Mouse (Mus musculus) left cerebral cortex, postnatal 10 days (tissue): ENCODE results near the gene Sgf29. TPM values are rescaled to one million over a fixed set of nuclear protein-coding genes. Genes with fewer than 3 reads are reported as not detected.
"Not testable (repeated sequence)": the region's sequence is repeated elsewhere in the genome, so short reads cannot be mapped to it uniquely, and the experiment has no call there.

Experiments
- DNase-seq, 2 experiments: peaks; one replicate each; pipeline ENCODE4 v3.0.0; 2021 to 2022; ENCODE audit warnings: low spot score in 2 of 2, mixed read lengths in 1 of 2; ENCODE audit errors: extremely low spot score in 1 of 2
- intact Hi-C: fragments of 180-260 bp; cut with DNase I; formaldehyde crosslinking; loops from one replicate; pipeline ENCODE4 v1.15.1; 2025
- total RNA-seq, 2 experiments: library from RNA; stranded (reverse); gene quantifications; 2 replicates each; pipeline ENCODE4 v1.2.3; 2021

Gene Sgf29
- total RNA-seq, 2 experiments from 2014 or later: 32.8 to 42.3 TPM

DNA sequence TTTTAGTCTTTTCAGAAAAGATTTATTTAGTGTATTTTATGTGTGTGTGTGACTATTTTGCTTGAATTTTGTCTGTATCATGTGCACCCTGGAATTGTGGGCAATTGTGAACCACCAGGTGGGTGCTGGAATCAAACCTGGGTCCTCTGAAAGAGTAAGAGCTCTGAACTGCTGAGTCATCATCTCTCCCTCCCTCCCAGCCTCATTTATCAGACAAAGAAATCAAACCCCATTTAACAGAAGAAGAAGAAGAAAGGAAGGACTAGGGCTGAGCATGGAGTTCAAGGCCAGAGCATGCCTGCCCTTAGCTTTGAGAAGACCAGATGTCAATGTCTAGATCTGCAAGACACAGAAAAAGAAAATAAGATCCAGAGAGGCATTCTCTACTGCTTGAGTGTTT, 13.7 kb upstream of the Sgf29 start:
- intact Hi-C loops: no loop called here
- DNase-seq: no peak

DNA sequence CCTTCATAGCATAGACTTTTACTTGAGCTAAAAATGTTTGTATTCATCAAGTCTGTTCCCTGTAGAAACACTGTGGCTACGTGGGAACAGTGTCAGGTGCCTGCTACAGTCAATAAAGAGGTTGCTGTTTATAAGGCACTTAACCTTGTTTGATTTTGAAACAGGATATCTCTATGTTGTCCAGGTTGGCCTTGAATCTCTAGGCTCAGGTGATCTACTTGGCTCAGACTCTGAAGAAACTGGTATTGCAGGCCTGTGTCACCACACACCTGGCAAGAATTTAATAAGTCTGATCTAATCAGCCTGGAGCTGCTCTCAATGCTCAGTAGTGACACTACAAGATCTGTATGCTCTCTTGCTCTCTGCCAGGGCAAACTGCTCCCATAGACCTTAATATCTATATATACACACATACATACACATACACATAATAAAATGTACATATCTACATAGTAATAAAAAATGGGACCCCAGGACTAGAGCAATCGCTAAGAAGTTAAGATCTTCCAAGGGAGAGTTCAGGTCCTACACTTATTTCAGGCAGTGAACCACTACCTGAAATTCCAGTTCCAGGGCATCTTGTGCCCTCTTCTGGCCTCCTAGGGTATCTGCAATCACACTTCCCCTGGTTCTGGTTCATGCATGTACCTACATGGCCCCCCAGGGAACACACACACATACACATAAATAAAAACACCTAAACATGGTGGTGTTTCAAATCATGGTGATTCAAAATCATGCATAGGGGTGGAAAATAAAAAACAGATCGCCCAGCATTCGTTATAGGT, 12.2 kb upstream of the Sgf29 start:
- intact Hi-C loops: loop anchor here (2.0 kb wide), 1 partner anchor 50 kb away; no protein-coding TSS in a partner anchor

DNA sequence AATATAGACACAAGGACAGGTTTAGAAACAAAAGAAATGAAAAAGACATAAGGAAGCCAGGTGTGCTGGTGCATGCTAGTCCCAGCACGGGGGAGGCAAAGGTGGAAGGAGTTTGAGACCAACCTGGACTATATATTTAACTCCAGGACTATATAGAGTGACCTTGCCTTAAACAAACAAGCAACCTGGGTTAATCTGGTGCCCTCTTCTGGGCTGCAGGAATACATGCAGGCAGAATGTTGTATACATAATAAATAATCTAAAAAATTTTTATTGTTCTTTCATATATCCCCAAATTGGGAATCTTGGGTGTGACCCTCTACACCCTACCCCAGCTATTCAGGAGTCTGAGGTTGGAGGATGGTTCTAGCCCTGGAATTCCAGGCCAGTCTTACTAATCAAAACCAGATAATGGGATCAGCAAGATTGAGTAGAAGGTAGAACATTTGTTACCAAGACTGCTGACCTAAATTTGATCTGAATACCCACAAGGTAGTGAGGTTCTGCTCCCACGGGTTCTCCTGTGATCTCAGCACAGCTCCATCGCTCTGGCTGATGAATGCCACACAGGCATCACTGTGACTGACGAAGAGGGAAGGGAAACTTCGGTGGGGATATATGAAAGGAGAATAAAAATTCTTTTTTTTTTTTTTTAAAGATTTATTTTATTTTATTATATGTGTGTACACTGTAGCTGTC, 6.4 kb upstream of the Sgf29 start:
- intact Hi-C loops: no loop called here
- DNase-seq: no peak

More for the DNA sequence above, 12.2 kb upstream of the Sgf29 start:
- peak; percentile 18 to 36 for DNase-seq

DNA sequence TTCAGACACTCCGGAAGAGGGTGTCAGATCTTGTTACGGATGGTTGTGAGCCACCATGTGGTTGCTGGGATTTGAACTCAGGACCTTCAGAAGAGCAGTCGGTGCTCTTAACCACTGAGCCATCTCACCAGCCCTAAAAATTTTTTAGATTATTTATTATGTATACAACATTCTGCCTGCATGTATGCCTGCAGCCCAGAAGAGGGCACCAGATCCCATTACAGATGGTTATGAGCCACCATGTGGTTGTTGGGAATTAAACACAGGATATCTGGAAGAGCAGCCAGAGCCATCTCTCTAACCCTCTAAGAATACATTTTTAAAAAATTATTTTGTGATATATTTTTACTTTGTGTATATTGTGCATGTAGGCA, 5.9 kb upstream of the Sgf29 start:
- DNase-seq: peak in 1 of 2 experiments; percentile 43
- intact Hi-C loops: not testable (repeated sequence)

DNA sequence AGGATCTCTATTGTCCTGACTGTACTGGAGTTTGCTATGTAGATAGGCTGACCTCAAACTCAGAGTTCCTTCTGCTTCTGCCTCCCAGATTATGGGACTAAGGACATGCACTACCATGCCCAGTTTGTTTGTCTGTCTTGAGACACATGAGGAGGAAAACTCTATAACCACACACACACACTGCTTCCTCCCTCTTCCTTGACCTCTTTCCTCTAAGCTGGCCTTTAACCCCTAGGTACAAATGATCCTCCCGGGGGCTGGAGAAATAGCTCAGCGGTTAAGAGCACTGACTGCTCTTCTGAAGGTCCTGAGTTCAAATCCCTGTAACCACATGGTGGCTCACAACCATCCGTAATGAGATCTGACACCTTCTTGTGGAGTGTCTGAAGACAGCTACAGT, 4.8 kb upstream of the Sgf29 start:
- no peak for DNase-seq
- intact Hi-C loops: no loop called here

DNA sequence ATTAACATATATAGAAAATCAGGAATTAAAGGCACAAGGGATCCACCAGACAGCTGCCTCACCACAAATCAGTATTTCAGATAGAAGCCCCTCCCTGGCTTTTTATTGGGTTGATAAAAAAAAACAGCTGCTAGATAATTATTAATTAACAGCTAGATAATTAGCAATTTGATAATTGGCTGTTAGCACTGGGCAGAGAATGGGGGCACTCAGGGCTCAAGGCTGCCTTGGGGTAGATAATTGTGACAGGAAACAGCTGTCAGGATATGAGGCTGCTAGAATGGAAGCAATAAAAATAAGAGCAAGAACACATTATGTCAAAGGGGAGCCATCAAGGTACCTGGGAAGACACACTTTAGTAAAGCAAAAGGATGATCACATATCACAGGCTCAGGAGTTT, 4.2 kb upstream of the Sgf29 start:
- no peak for DNase-seq
- intact Hi-C loops: loop anchor here (5.0 kb wide), 1 partner anchor 42 kb away; no protein-coding TSS in a partner anchor

DNA sequence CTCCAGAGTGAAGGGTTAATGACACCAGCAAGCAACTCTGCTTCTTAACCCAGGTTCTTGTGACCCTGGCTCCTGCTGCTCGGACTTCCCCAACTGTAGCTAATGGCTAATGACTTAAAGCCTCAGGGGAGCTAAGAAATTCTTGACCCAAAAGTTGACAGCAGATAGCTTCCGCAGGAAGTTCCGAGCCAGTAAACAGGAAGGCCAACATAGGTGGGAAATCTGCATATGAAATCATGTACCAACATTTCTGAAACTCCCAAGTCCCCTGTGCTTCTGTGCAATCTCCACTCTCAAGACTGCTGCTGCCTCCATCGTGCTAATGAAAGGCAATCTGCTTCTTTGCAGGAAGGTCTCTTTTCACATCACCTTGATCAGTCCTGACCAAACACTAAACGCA, 3.4 kb upstream of the Sgf29 start:
- intact Hi-C loops: loop anchor here (5.0 kb wide), 1 partner anchor 42 kb away; no protein-coding TSS in a partner anchor
- peak in 1 of 2 experiments; percentile 29 for DNase-seq

DNA sequence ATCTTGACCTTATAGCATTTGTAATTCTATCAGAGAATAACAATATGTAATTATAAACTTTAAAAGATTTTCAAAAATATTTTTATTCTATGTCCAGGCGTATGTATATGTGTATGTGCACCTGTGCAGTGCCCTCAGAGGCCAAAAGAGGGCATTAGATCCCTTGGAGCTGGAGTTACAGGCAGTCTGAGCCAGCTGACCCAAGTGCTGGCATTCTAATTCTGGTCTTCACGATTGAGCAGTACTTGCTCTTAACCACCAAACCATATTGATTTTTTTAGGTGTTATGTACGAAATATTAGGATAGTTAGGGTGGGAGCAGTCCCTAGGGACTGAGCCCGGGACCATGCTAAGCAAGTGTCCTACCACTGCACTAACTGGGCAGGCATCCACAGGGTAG, 623 bp upstream of the Sgf29 start:
- intact Hi-C loops: loop anchor here (5.0 kb wide), 1 partner anchor 39 kb away; no protein-coding TSS in a partner anchor
- DNase-seq: no peak

DNA sequence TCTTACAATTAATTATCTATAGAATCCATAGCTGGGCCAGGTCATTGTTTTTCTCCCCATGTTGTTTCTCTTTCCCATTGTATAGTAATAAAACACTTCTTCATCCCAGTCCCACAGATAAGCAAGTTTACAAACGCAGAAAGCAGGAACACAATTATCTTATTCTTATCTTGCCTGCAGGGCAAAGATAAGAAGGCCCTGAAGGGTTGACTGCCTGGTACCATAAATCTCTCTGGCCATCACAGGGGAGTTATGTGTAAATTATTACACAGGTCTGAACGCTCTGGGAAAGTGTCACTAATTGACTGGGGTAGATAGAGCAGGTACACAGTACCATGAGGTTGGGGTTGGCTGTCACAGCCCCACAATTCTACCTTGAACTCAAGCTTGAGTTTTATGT, 1.7 kb downstream of the Sgf29 start:
- intact Hi-C loops: no loop called here

DNA sequence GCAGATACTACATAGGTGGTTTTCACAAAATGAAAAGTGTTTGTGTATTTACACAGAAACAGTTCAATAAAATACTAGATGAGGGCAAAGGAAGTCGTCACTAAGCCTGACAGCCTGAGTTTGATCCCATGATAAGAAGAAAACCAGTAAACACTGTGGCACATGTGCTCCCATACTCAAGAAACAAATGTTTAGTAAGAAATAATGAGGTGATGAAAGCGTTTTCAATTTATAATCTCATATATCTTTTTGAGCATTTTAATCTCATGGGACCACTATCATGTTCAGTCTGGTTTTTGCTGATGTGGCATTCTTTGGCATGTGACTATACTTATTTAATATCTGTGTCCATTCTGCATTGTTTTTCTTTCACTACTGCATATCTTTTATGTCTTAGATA, 4.9 kb downstream of the Sgf29 start:
- intact Hi-C loops: no loop called here
- DNase-seq: no peak

More for the DNA sequence above, 1.7 kb downstream of the Sgf29 start:
- no peak for DNase-seq

DNA sequence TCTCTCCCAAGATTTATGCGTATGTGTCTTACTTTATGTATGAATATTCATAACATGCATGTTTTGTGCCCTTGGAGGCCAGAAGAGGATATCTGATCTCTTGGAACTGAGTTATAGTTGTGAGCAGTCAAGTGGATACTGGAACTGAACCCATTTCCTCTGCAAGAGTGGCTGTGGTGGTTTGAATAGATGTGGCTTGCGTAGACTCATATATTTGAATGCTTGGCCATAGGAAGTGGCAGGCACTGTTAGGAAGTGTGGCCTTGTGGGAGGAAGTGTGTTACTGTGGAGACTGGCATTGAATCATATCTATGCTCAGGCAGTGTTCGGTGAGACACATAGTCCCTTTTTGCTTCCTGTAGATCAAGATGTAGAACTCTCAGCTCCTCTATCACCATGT, 6.6 kb downstream of the Sgf29 start:
- no peak for DNase-seq
- intact Hi-C loops: no loop called here

DNA sequence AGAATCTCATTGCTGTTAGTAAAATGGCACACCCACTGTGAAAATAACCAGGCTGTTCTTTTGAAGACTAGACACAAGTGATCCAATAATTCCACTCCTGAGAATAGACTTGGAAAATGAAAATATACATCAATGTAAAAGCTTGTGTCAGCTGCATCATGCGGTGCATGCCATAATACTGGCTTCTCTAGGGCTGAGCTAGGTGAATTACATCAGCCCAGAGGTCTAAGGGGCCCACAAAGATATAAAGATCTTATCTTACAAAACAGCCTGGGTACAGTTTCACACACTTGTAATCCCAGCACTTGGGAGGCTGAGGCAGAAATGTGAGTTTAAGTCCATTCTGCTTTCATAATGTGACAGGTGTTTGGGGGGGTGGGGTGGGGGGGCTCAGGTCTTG, 8.4 kb downstream of the Sgf29 start:
- intact Hi-C loops: no loop called here
- DNase-seq: no peak

DNA sequence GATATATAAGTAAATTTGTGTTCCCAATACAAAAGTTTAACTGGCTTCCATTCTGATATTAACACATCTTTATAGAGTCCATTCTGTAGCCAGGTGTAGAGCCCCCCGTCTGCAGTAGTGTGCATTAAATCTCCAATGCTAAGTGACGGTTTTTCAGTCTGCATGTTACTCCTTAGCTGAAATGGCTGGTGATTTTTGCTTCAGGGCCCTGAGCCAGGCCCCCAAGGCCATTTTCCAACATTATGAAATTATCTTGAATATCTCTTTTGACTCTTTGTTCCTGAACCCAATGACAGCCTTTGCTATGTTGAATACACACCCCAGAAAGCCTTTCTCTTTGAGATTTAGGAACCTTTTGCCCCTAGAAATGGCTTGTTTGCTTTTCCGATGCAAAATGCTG, 10.7 kb downstream of the Sgf29 start:
- DNase-seq: no peak
- intact Hi-C loops: no loop called here

DNA sequence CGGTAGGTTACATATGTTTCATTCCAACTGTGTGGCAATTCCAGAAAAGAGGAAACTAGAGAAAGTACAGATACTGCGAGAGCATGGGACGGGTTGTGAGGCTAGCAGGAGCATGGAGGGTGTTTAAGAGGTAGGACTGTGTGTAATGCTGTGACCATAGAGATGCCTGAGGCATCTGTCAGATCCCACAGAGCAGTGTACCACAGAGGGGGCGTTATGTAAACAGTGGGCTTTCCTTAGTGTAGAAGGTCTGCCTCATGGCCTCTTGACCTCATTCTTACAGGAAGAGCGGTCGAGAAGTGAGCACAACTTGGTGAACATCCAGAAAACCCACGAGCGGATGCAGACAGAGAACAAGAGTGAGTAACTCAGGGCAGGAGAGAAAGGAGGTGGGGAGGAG, 14.5 kb downstream of the Sgf29 start:
- no peak for DNase-seq
- intact Hi-C loops: no loop called here

DNA sequence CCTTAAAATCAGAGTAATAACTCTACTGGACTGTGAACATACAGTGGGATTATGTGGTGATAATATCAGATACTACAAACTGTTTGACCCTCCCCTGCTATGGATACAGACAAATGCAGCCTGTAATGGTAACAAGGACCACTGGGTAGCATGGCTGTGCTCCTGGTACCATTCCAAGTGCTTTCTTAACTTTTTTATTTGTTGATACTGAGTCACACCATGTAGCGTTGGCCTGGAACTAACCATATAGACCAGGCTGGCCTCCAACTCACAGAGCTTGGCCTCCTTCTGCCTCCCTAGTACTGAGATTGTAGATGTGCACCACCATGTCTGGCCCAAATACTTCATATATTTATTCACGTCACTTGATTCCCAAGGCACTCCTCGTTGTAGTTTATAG, 16.2 kb downstream of the Sgf29 start:
- intact Hi-C loops: no loop called here
- DNase-seq: no peak

DNA sequence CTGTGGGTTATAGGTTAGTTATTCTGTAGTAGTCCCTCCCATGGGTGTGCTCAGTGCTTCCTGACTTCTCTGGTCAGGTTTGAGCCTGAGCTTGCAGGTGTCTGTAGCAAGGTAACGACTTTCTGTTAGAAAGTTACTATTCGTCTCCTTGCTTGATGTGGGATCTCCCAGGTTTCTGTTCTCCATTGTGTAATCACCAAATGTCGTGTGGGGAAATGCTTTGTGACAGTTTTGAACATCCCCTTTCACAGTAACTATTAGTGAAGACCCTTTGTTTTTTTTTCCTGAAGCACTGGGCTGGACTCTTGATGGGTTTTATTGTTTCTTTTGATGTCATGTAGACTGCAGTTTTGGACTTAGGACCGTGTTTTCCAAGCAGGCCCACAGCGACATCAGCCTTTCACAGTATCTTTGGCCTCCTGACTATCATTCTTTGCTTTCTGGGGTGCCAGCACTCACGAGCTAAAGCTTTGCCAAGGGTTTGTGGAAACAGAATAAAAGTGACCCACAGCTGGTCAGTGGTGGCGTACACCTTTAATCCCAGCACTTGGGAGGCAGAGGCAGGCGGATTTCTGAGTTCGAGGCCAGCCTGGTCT, 18.5 kb downstream of the Sgf29 start:
- intact Hi-C loops: no loop called here
- no peak for DNase-seq

DNA sequence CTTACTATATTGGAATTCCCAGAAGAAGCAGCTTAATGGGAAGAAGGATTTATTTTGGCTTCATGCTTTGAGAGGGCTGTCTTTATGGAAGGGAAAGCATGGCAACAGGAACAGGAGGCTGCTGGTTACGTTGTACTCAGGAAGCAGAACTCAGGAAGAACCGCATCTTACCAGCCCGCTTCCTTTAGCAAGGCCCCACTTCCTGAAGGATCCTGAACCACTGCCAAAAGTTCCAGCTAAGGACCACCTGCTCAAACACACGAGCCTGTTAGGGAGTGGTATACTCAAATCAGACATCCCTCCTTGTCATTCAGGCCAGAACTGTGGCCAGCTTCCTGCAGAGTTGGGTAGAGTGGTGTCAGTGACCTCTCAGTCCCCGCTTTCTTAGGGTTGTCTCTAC, 19.3 kb downstream of the Sgf29 start:
- intact Hi-C loops: no loop called here

DNA sequence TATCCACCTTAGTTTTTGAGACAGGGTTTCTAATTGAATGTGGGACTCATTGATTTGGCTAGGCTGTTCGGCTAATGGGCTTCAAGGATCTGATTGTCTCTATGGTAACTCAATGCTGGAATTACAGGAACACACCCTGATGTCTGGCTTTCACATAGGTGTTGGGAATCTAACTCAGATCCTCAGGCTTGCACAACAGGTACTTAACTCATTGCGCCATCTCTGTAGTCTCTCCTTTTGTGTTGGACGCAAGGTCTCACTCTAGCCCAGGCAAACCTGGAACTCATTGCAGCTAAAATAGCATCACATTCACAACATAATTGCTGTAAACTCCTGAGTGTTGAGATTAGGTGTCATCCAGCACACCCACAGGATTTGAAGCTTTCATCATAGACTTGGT, 21.0 kb downstream of the Sgf29 start:
- intact Hi-C loops: no loop called here
- no peak for DNase-seq

More for the DNA sequence above, 19.3 kb downstream of the Sgf29 start:
- DNase-seq: no peak

DNA sequence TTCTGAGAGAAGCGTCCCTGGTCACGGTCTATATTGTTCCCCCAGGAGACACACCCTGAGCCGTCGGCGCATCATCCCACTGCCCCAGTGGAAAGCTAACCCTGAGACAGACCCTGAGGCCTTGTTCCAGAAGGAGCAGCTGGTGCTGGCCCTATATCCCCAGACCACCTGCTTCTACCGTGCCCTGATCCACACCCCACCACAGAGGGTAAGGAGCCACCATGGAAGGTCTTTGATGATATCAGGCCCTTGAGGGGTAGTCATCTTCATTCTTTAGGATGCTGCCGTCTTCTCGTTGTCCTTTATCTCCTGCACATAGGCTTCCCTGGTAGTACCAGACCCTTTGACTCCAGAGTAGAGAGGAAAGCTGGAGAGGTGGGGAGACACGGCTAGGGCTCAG, 23.0 kb downstream of the Sgf29 start:
- intact Hi-C loops: no loop called here

DNA sequence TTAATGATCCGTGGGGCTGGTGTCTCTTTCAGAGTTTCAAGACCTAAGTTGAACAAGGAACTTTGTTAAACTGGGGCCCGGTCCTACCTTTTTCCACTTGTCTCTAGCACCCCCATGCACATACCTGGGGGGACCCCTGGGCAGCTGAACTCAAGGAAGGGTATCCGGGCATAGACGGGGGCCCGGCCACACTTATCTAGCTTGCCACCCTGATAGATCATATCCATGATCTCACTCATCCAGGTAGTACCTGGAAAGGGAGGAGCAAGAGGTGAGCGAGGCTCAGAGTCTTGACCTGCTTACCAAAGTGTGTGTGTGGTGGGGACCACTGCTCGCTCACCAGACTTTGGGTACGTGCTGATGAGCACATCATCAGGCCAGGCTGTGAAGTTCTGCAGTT, 26.0 kb downstream of the Sgf29 start:
- DNase-seq: no peak
- intact Hi-C loops: no loop called here

More for the DNA sequence above, 23.0 kb downstream of the Sgf29 start:
- DNase-seq: no peak
